Mouse (Mus musculus): Measurements from ENCODE around the gene Pip4k2c. TPM values are rescaled to one million over a fixed set of nuclear protein-coding genes. Genes with fewer than 3 reads are reported as not detected.
A peak's percentile ranks its signal among the peaks of the same experiment; 100 is the strongest.

The Pip4k2c gene
- polyA plus RNA-seq, 1 experiment from 2014 or later, result 11.4 TPM

GRCm38 (mm10) chr10:127200279-127200678 lies 11.1 kb downstream of the Pip4k2c start:
- peaks cover 9% of the 10 kb centered on the region for H3K36me3 ChIP-seq (ENCODE audit: control insufficient read depth, insufficient read depth, low read length)
- no peaks in the 10 kb centered on the region for H3K27me3 ChIP-seq (ENCODE audit: control insufficient read depth, insufficient read depth, low read length)
- ATAC-seq (ENCODE audit: low FRiP score), result no peak
- H3K9ac ChIP-seq (ENCODE audit: low read length), result no peak overlapping the region
- no peaks in the 10 kb centered on the region for H3K9me3 ChIP-seq (ENCODE audit: control insufficient read depth, low read length)
- H3K4me1 ChIP-seq (ENCODE audit: control insufficient read depth, insufficient read depth, low read length), result peaks cover 8% of the 10 kb centered on the region
- no peak for DNase-seq (ENCODE audit: low spot score, missing footprints)
- no peak overlapping the region for H3K27ac ChIP-seq (ENCODE audit: low read depth, low read length)
- H3K4me2 ChIP-seq, result no peak overlapping the region
- no peak overlapping the region for H3K4me3 ChIP-seq (ENCODE audit: low read depth, low read length)
- WGBS, result 87% methylated on average over 8 of the region's 8 CpGs

- DNase-seq (ENCODE audit: low spot score, missing footprints), result no peak
- Histone ChIP-seq H3K36me3 (ENCODE audit: control insufficient read depth, insufficient read depth, low read length) (peaks cover 9% of the 10 kb centered on the region), H3K4me1 (ENCODE audit: control insufficient read depth, insufficient read depth, low read length) (peaks cover 14% of the 10 kb centered on the region), H3K4me2 (no peak overlapping the region), H3K4me3 (ENCODE audit: low read depth, low read length) (no peak overlapping the region), H3K27me3 (ENCODE audit: control insufficient read depth, insufficient read depth, low read length) (no peaks in the 10 kb centered on the region), H3K9me3 (ENCODE audit: control insufficient read depth, low read length) (no peaks in the 10 kb centered on the region), H3K27ac (ENCODE audit: low read depth, low read length) (no peak overlapping the region), H3K9ac (ENCODE audit: low read length) (no peak overlapping the region)
- ATAC-seq (ENCODE audit: low FRiP score), result no peak
- WGBS, result 84% methylated on average over 11 of the region's 11 CpGs
These were observed 11.9 kb downstream of the Pip4k2c start for GRCm38 (mm10) chr10:127199474-127199873.

DNA sequence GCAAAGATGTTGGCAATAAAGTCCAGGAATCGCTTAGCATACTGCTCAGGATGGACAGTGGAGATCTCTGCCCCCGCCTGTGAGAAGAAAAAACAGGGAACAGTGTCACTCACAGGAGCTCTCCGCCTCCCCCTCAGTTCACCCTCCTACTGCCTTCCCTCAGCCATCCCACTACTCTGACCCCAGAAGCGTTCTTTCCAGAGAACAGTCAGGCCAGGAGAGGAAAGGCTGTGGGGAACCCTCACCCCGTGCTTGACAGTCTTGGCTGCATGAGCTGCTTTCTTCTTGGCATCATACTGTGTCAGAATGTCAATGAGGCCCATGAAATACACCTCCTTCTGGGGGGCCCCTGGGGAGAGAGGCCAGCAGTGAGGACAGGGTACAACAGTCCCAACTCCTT lies 12.3 kb downstream of the Pip4k2c start:
- ATAC-seq (ENCODE audit: low FRiP score), result no peak
- Histone ChIP-seq H3K4me1 (ENCODE audit: control insufficient read depth, insufficient read depth, low read length) (peaks cover 17% of the 10 kb centered on the region), H3K36me3 (ENCODE audit: control insufficient read depth, insufficient read depth, low read length) (peaks cover 9% of the 10 kb centered on the region)

GRCm38 (mm10) chr10:127198492-127198891 lies 12.9 kb downstream of the Pip4k2c start:
- H3K4me1 ChIP-seq (ENCODE audit: control insufficient read depth, insufficient read depth, low read length), result peaks cover 17% of the 10 kb centered on the region
- no peak overlapping the region for H3K9ac ChIP-seq (ENCODE audit: low read length)
- no peaks in the 10 kb centered on the region for H3K27me3 ChIP-seq (ENCODE audit: control insufficient read depth, insufficient read depth, low read length)
- no peak for DNase-seq (ENCODE audit: low spot score, missing footprints)
- 75% methylated on average over 2 of the region's 2 CpGs for WGBS
- peaks cover 6% of the 10 kb centered on the region; the same call in 1 of the 2 replicates for H3K36me3 ChIP-seq (ENCODE audit: control insufficient read depth, insufficient read depth, low read length)
- no peak overlapping the region for H3K4me3 ChIP-seq (ENCODE audit: low read depth, low read length)
- ATAC-seq (ENCODE audit: low FRiP score), result no peak
- H3K9me3 ChIP-seq (ENCODE audit: control insufficient read depth, low read length), result no peaks in the 10 kb centered on the region
- H3K4me2 ChIP-seq, result no peak overlapping the region
- no peak overlapping the region for H3K27ac ChIP-seq (ENCODE audit: low read depth, low read length)

More for the DNA sequence above, 12.3 kb downstream of the Pip4k2c start:
- no peak overlapping the region for H3K4me2 ChIP-seq
- no peak overlapping the region for H3K4me3 ChIP-seq (ENCODE audit: low read depth, low read length)
- H3K27me3 ChIP-seq (ENCODE audit: control insufficient read depth, insufficient read depth, low read length), result no peaks in the 10 kb centered on the region
- no peak overlapping the region for H3K9ac ChIP-seq (ENCODE audit: low read length)
- no peak overlapping the region for H3K27ac ChIP-seq (ENCODE audit: low read depth, low read length)
- DNase-seq (ENCODE audit: low spot score, missing footprints), result no peak
- no peaks in the 10 kb centered on the region for H3K9me3 ChIP-seq (ENCODE audit: control insufficient read depth, low read length)
- WGBS, result 74% methylated on average over 5 of the region's 5 CpGs

DNA sequence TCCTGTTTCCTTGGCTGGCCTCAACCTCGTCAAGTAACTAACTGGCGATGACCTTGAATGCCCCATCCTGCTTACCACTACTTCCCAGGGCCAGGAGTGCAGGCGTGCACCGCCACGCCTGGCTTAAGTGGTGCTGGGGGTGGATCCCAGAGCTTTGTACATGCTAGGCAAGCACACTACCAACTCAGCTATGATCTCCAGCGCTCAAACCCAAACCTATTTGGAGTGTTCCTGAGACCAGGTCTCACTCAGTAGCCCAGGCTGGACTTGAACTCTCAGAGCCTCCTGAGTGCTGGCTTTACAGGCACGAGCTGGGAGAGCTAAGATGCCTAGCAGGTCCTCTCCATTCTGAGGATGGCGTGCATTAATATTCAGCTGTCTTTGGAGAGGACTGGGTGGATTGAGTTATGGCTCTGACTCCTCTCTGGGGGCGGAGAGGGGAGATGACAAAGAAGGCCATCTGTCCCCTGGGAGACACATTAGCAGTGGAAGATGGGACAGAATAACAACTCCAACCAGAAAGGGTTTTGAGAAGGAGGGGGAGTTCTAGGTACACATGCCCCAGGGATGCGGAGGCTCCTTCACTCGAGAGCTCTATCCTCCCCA lies 13.8 kb downstream of the Pip4k2c start:
- Histone ChIP-seq H3K36me3 (ENCODE audit: control insufficient read depth, insufficient read depth, low read length) (peaks cover 6% of the 10 kb centered on the region; the same call in 1 of the 2 replicates), H3K9me3 (ENCODE audit: control insufficient read depth, low read length) (no peaks in the 10 kb centered on the region), H3K9ac (ENCODE audit: low read length) (no peak overlapping the region), H3K27ac (ENCODE audit: low read depth, low read length) (no peak overlapping the region), H3K4me3 (ENCODE audit: low read depth, low read length) (no peak overlapping the region), H3K4me1 (ENCODE audit: control insufficient read depth, insufficient read depth, low read length) (peaks cover 17% of the 10 kb centered on the region), H3K4me2 (no peak overlapping the region), H3K27me3 (ENCODE audit: control insufficient read depth, insufficient read depth, low read length) (no peaks in the 10 kb centered on the region)
- WGBS, result 88% methylated on average over 11 of the region's 11 CpGs
- ATAC-seq (ENCODE audit: low FRiP score) (no peak), DNase-seq (ENCODE audit: low spot score, missing footprints) (no peak)

DNA sequence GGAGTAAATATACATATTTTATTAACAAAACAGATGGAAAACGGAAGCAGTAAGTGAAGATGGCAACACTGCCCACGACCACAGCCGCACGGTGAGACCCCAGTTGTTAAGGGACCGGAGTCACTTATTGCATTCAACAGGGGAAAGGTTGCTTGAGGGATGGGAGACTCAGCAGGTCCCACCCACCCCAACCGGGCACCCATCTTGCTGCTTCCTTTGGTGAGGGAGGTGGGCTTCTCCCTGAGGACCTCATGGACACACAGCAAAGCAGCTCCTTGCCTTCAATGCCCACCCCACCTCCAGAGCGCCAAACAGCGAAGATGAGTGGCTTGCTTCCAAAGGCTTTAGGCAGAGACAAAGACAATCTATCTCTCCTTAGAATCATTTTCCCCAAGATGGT lies 14.3 kb downstream of the Pip4k2c start:
- no peak for DNase-seq (ENCODE audit: low spot score, missing footprints)
- H3K27me3 ChIP-seq (ENCODE audit: control insufficient read depth, insufficient read depth, low read length), result no peaks in the 10 kb centered on the region
- WGBS, result 88% methylated on average over 8 of the region's 8 CpGs
- H3K9me3 ChIP-seq (ENCODE audit: control insufficient read depth, low read length), result no peaks in the 10 kb centered on the region
- H3K27ac ChIP-seq (ENCODE audit: low read depth, low read length), result no peak overlapping the region
- no peak overlapping the region for H3K9ac ChIP-seq (ENCODE audit: low read length)
- no peak overlapping the region for H3K4me2 ChIP-seq
- H3K4me1 ChIP-seq (ENCODE audit: control insufficient read depth, insufficient read depth, low read length), result peaks cover 17% of the 10 kb centered on the region
- no peak for ATAC-seq (ENCODE audit: low FRiP score)
- H3K36me3 ChIP-seq (ENCODE audit: control insufficient read depth, insufficient read depth, low read length), result peaks cover 6% of the 10 kb centered on the region; the same call in 1 of the 2 replicates
- no peak overlapping the region for H3K4me3 ChIP-seq (ENCODE audit: low read depth, low read length)

- Histone ChIP-seq H3K4me2 (peak overlapping the region; percentile 78), H3K4me1 (ENCODE audit: control insufficient read depth, insufficient read depth, low read length) (peaks cover 17% of the 10 kb centered on the region), H3K27me3 (ENCODE audit: control insufficient read depth, insufficient read depth, low read length) (no peaks in the 10 kb centered on the region), H3K4me3 (ENCODE audit: low read depth, low read length) (peak overlapping the region; percentile 96), H3K9ac (ENCODE audit: low read length) (peak overlapping the region; percentile 97; the same call in 1 of the 2 replicates), H3K9me3 (ENCODE audit: control insufficient read depth, low read length) (no peaks in the 10 kb centered on the region), H3K27ac (ENCODE audit: low read depth, low read length) (no peak overlapping the region; the same call in 1 of the 2 replicates), H3K36me3 (ENCODE audit: control insufficient read depth, insufficient read depth, low read length) (peaks cover 6% of the 10 kb centered on the region; the same call in 1 of the 2 replicates)
- ATAC-seq (ENCODE audit: low FRiP score) (peak; percentile 42), DNase-seq (ENCODE audit: low spot score, missing footprints) (no peak)
- WGBS, result 3% methylated on average over 5 of the region's 5 CpGs
These were observed 15.0 kb downstream of the Pip4k2c start for GRCm38 (mm10) chr10:127196392-127196791.

GRCm38 (mm10) chr10:127195328-127196129 lies 15.9 kb downstream of the Pip4k2c start, which contains the start of gene Dtx3:
Gene Dtx3, minus strand, starts transcription at chr10:127195728.
- H3K4me3 ChIP-seq (ENCODE audit: low read depth, low read length), result peak within 1 kb of the TSS; percentile 96
- WGBS, result under 1% methylated on average over 31 of the region's 47 CpGs
- H3K36me3 ChIP-seq (ENCODE audit: control insufficient read depth, insufficient read depth, low read length), result peaks cover 8% of the 10 kb centered on the region
- H3K9ac ChIP-seq (ENCODE audit: low read length), result peak within 1 kb of the TSS; percentile 97
- ATAC-seq (ENCODE audit: low FRiP score) (peak; percentile 78), DNase-seq (ENCODE audit: low spot score, missing footprints) (peak; percentile 94)
- H3K27ac ChIP-seq (ENCODE audit: low read depth, low read length), result peak within 1 kb of the TSS; percentile 86
- no peaks in the 10 kb centered on the region for H3K9me3 ChIP-seq (ENCODE audit: control insufficient read depth, low read length)
- peak within 1 kb of the TSS; percentile 78 for H3K4me2 ChIP-seq
- H3K27me3 ChIP-seq (ENCODE audit: control insufficient read depth, insufficient read depth, low read length), result no peaks in the 10 kb centered on the region
- peaks cover 20% of the 10 kb centered on the region for H3K4me1 ChIP-seq (ENCODE audit: control insufficient read depth, insufficient read depth, low read length)

All from midbrain, embryonic 11.5 days (tissue).